Mouse (Mus musculus): Measurements from ENCODE around the gene She.

She gene

DNA sequence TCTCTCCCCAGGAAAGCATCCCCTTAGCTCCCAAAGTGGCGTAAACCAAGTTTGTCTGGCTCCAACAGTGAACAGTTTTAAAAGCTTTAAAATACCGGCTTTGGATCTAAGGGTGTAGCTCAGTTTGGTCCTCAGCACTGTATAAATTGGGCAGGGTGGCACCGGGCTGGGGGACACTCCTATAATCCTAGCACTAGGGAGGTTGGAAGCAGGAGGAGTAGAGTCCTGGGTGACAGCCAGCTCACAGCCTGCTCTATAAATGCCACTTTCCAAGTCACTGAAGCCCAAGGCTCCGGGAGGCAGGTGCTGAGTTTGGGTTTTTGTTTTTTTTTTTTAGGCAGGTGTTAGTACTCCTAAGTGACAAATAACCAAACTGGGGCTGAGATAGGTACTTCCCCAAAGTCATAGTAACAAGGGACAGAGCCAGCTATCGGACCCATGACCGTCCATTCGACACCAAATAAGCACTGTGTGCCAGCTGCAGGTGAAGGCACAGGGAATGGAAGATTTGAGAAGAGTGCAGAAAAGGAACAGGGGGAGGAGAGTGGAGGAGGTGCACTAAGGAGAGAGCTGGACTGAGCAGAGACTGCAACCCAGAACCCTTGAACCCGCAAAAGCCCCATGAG lies 51.5 kb downstream of the She start:
- no peak for DNase-seq (ENCODE audit: low read depth in 2 of 2, low spot score in 2 of 2)

DNA sequence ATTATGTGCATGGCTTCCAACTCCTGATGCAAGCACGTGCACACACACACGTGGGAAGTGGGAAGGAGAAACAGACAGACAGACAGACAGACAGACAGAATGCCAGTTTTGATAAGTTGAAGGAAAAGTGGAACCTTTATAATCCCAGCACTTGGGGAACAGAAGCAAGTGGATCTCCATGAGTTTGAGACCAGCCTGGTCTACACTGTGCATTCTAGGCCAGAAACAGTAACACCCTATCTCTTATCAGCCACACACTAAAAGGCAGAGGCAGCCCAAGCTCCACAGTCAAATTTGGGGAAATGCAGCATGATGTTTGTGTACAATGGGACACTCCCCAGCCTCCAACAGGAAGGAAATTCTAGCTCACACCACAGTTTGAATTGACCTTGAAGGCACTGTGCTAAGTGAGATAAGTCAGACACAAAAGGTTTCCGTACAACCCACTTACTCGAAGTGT lies 52.4 kb downstream of the She start:
- DNase-seq (ENCODE audit: low read depth in 2 of 2, low spot score in 2 of 2), result no peak

DNA sequence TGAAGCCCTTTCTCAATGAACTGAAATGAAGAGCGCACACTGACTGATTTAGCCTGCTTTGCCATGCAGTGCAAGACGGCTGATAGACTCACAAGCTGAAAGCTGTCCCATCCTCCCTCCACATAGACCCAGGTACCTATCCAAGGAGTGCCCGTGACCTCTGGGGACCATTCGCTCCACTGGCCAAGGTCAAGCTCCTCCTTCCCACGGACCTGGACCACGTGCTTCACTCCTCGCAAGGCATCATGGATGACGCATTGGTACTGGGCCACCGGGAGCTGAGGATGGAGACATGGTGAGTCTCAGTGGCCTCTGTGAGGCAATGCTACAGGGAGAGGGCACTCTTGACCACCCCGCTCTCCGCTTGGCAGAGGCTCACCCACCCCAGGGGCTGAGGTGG lies 54.6 kb downstream of the She start:
- no peak for DNase-seq (ENCODE audit: low read depth in 2 of 2, low spot score in 2 of 2)

DNA sequence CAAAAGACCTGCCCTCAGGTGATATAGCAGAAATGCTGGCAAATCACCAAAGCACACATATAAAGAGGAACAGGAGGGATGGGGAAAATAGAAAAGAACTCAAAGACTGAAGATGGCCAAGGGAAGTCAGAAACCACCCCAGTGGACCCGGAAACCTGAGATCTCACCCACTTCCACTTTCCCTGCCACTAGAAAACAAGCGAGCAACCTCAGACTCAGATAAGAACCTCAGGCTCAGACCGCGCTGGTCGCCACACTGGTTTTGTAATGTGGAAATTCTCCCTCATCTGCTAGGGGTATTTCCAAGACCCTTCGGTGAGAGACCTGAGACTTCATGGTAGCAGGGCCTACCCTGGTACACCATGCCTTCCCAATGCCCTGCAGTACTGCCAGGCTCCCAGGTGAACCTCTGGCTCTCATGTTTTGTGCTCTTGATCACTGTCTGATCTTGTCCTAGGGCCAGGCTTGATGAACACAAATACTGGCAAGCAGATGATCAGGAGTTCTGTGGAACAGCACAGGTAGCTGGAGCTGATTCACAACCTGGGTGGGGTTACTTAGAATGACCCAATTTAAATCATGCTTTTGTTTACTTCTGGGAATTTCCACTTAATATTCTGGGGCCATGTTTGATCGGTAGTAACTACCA lies 56.5 kb downstream of the She start:
- DNase-seq (ENCODE audit: low read depth in 2 of 2, low spot score in 2 of 2), result no peak

DNA sequence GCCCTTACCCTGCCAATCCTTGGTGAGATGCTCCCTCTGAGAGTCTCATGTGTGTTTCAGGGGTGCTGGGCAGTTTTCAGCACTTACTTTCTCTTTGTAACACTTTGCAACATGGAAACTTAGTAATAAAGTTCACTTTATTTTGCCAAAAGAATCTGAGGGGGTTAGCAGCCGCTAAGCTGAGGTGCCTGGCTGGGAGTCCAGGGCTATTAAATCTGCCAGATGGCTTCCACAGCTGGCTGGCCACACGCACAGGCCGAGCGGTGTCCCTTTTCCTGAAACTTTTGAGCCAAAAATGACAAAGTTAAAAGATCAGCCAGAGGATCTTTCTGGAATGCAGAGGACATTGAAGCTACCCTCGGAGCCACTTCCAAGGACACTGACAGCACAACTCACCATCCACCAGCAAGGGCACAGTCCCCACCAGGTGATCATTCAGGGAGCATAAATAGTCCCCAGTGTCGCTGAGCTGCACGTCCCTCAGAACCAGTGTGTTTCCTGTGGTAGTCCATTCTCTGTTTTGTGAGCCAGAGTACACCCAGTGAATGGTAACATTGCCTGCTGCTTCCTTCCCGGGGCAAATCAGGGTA lies 58.8 kb downstream of the She start:
- DNase-seq (ENCODE audit: low read depth in 2 of 2, low spot score in 2 of 2), result no peak

DNA sequence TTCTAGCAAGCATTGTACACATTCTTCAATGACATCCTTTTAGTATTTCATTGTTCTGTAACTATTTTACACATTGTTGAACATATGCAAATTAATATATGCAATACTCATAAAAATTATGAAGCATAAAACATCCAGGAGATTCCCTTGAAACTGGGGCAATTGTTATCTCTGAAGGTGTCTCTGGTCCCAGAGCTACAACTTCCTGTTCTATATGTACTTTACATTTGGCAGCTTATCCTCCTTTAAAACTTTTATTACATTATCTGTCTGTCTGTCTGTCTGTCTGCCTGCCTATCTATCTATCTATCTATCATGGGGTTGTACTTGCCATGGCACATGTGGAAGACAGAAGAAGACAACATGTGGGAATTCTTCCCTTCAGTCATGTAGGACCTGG lies 60.5 kb downstream of the She start:
- no peak for DNase-seq (ENCODE audit: low read depth in 2 of 2, low spot score in 2 of 2)

GRCm38 (mm10) chr3:89892517-89893106 lies 61.4 kb downstream of the She start:
- no peak for DNase-seq (ENCODE audit: low read depth in 2 of 2, low spot score in 2 of 2)

DNA sequence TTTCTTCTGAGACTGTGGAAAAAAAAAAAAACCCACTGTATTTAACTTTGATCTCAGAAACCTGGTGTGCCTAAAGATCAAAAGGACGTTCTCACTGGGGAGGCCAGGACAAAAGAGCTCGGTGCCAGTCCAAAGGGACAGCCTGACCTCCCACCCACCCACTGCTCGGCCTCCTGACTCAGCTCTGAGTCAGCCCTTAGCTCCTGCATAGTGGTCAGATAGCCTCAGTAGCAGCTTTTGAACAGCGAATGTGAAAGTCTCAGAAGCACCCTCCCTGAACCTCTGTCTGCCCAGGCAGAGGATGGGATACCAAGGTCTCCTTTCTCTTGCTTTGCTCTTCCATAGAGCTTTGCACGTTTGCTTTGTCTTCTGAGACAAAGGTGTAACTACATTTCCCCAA lies 65.4 kb downstream of the She start:
- no peak for DNase-seq (ENCODE audit: low read depth in 2 of 2, low spot score in 2 of 2)

DNA sequence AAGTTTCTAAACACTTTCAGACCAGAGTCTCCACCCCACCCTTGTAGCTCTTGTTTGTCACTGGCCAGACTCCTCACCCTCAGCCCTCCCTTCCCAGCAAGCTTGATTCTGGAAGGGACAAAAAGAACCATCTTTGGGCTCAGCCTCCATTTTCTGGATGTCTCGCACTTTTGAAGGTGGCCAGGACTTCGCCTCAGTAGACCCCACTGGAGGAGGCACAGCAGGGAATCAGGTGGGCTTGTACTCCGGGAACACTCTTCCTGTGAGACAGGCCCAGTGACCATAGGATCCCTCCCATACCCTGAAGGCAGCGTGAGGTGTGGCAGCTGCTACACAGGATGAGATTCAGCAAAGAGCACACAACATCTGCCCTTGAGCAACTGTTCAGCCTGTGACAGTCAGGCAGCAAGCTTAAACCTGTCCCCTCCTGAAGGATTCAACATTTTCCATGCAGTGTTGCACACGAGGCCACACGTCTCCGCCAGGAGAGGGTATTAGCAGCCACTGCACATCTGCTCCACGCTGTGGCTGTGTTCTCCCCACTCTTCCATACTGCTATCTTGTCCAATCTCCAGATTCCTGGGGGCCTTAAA lies 66.1 kb downstream of the She start:
- no peak for DNase-seq (ENCODE audit: low read depth in 2 of 2, low spot score in 2 of 2)

GRCm38 (mm10) chr3:89898011-89898410 lies 66.8 kb downstream of the She start:
- DNase-seq (ENCODE audit: low read depth in 2 of 2, low spot score in 2 of 2), result no peak

- DNase-seq (ENCODE audit: low read depth in 2 of 2, low spot score in 2 of 2), result no peak
These were observed 67.8 kb downstream of the She start for GRCm38 (mm10) chr3:89898870-89899510.

DNA sequence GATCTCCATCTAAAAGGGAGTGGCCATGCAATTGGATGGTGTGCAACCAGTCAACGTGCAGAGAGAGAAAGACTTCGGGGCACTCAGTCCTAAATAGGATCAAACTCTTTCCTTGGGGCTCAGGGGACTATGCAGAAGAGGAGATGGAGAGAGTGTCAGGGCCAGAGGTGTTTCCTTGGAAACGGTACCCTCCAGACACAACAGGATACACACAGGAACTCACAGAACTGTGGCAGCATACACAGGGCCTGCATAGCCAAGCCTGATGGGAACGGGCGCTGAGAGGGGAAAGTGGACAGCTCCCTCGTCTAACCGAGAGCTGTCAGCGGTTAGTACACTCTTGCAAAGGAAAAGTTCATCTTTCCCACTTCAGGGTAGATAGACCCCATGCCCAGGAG lies 68.3 kb downstream of the She start:
- no peak for DNase-seq (ENCODE audit: low read depth in 2 of 2, low spot score in 2 of 2)

DNA sequence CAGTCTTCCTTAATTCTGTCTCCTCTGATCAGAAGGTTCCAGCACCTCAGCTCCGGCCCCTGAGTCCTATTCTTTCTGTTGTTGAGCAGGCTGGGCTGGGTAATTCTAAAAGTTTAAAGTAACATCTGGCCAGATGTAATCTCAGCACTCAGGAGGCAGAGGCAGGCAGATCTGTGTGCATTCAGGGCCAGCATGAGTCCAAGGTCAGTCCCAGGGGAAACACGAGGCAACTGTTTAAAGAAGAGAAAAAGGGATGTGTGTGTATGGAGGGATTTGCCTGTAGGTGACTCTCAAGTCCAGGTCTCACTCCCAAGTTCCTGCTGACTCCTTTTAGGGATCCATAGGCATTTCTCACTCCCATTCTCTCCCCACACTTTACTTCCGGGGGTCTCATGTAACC lies 76.7 kb downstream of the She start:
- DNase-seq (ENCODE audit: low read depth in 2 of 2, low spot score in 2 of 2), result no peak

Measured in CD8-positive naive resting alpha-beta T cell, adult 2 months (primary cell).